Mouse (Mus musculus) CD8-positive naive resting alpha-beta T cell, adult 2 months (primary cell): ENCODE measurements around the gene Mcu.

ENCODE experiments used
- DNase-seq, 2 experiments: peaks; one replicate each; pipeline ENCODE4 v3.0.0; 2022; ENCODE audit warnings: low read depth in 2 of 2, low spot score in 2 of 2

Mcu gene

DNA sequence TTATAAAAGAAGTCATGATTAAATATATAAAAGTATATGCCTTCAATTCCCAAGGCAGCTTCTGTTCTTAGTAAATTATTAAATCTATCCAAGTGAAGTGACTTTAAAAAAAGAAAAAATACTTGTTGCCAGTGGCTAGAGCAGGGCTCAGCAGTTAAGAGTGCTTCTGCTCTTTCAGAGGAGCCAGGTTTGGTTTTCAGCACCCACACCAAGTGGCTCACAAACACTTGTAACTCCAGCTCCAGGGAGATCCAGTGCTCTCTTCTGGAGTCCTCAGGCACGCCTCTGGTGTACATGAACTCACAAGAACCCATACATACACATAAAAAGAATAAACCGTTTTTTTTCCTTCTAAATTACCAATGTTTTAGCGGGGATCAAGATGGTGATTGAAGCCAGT lies 116.3 kb downstream of the Mcu start:
- DNase-seq: no peak

- DNase-seq: no peak
Measured at GRCm38 (mm10) chr10:59497019-59497418, 119.5 kb downstream of the Mcu start.

- DNase-seq: no peak
Measured at GRCm38 (mm10) chr10:59494917-59495316, 121.6 kb downstream of the Mcu start.

GRCm38 (mm10) chr10:59494044-59494443 lies 122.4 kb downstream of the Mcu start:
- no peak for DNase-seq

- no peak for DNase-seq
Measured at GRCm38 (mm10) chr10:59490920-59491319, 125.6 kb downstream of the Mcu start.

- no peak for DNase-seq
Measured at GRCm38 (mm10) chr10:59489411-59489810, 127.1 kb downstream of the Mcu start.

DNA sequence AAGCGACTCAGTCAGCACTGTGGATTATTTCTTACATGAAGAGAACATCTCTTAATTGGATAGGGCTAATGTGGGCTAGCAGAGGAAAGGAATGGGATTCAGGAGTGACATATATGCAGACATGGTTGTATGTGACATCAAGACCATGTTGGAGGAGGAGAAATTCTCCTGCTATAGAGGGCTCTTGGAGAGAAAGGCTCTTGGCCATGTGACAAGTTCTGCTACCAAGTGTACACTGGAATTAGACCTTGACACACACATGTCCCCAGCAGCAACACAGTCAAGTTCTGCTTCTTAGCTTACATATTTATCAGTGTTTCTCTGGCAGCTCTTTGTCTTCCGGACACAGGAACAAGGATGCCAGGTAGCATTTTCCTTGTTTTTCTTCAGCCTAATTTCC lies 129.1 kb downstream of the Mcu start:
- no peak for DNase-seq

GRCm38 (mm10) chr10:59484318-59484717 lies 132.2 kb downstream of the Mcu start:
- no peak for DNase-seq

GRCm38 (mm10) chr10:59481381-59481780 lies 135.1 kb downstream of the Mcu start:
- DNase-seq: no peak

- no peak for DNase-seq
Measured at GRCm38 (mm10) chr10:59470451-59470850, 146.0 kb downstream of the Mcu start.

DNA sequence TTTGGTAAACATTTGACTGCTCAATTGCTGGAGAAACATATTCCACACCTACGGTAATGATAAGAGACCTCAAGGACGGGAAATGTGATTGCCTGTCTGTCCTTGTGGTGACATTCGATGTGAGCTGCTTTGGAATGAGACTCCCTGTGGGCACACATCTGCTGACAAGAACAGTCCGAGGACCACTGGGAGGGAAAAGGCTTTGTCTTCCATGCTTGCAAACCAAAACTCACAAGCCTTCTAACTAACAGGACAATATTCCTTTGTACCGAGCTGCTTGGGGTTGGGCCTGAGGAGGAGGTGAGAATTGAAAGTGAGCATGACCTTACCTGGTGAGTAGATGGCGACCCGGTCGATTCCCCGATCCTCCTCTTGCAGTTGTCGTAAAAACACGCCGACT lies 149.2 kb downstream of the Mcu start:
- no peak for DNase-seq

- no peak for DNase-seq
Measured at GRCm38 (mm10) chr10:59466626-59467025, 149.9 kb downstream of the Mcu start.

- no peak for DNase-seq
Measured at GRCm38 (mm10) chr10:59465546-59465945, 150.9 kb downstream of the Mcu start.

GRCm38 (mm10) chr10:59462307-59462706 lies 154.2 kb downstream of the Mcu start:
- DNase-seq: no peak

DNA sequence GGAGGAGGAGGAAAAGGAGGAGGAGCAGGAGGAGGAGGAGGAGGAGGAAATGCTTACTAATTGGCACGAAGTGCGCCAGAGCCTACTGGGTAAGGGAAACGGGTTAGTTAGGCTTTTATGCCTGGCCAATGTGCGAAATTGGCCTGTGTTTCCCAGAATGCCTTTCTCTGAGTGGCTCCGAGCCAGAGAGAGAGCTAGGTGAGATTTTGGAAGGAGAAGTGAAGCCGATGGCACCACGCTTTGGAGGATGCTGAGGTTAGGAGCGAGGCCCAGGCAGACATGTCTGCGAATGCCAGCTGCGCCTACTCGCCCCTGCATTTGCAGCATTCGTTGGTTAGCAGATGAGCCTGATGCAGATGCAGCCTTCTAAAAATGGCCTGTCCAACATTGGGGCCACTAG lies 156.7 kb downstream of the Mcu start:
- DNase-seq: no peak

- no peak for DNase-seq
Measured at GRCm38 (mm10) chr10:59454631-59455030, 161.9 kb downstream of the Mcu start.

- no peak for DNase-seq
Measured at GRCm38 (mm10) chr10:59451839-59452238, 164.7 kb downstream of the Mcu start.

GRCm38 (mm10) chr10:59447546-59447945 lies 168.9 kb downstream of the Mcu start:
- no peak for DNase-seq

DNA sequence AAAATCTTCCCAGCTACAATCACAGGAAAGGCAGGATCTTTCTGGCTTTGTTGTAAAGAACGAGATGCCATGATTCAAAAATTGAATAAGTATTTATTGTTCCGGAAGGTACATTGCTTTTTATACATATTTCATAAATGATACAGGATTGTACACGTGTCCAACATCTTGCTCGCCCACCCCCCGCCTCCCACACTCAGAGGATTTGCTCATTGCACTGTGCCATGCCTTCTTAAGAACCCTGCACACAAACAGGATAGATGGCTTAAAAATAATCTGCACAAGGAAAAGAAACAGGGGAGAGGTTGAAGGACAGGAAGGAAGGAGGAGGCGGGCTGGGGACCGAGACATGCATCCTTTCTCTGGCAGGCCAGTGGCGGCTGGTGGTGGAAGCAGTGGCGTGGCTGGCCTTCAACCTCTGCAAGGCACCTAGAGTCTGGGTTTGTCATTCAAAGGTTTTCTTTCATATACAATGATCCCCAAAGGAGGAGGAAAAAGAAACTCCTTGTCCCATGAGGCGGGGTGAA lies 169.5 kb downstream of the Mcu start:
- no peak for DNase-seq

GRCm38 (mm10) chr10:59444635-59445034 lies 171.9 kb downstream of the Mcu start:
- DNase-seq: no peak

GRCm38 (mm10) chr10:59444106-59444505 lies 172.4 kb downstream of the Mcu start:
- DNase-seq: no peak

- DNase-seq: no peak
Measured at GRCm38 (mm10) chr10:59443212-59443611, 173.3 kb downstream of the Mcu start.

- no peak for DNase-seq
Measured at GRCm38 (mm10) chr10:59441735-59442134, 174.8 kb downstream of the Mcu start, which contains the start of gene Oit3. TSS of gene Oit3 (minus strand) at chr10:59441778.

GRCm38 (mm10) chr10:59440177-59440576 lies 176.3 kb downstream of the Mcu start:
- no peak for DNase-seq
